ENCODE assay signal across 35 mouse cellular contexts in genomic region chr7:28739829-28740228, GRCm38 (mm10). TPM values are rescaled to one million over a fixed set of nuclear protein-coding genes. Genes with fewer than 3 reads are reported as not detected.
DNase-seq lines count a peak whose midpoint lies in the region; ATAC-seq and TF ChIP-seq lines count a peak whose summit lies in the region.
"Had no signal": no experiment of that assay in that cellular context is flagged by ENCODE, and none has a peak within 500 bp of the region (broad histone marks: within the 10 kb centered on the region; RNA-seq: fewer than 3 reads in every experiment).

No protein-coding gene starts in this region.

- peaks cover 10% of the 10 kb centered on the region for H3K4me1 ChIP-seq in midbrain, embryonic 11.5 days (ENCODE audit: control insufficient read depth, insufficient read depth, low read length)
- H3K4me1 ChIP-seq in midbrain, postnatal 0 days (ENCODE audit: insufficient read depth, low read length), result peaks cover 9% of the 10 kb centered on the region; the same call in 1 of the 2 replicates

- H3K27ac ChIP-seq in midbrain, embryonic 11.5 days (ENCODE audit: low read depth, low read length), result no peak overlapping the region
- no peak overlapping the region for H3K27ac ChIP-seq in midbrain, postnatal 0 days (ENCODE audit: low read depth, low read length)
- H3K27ac ChIP-seq: embryonic facial prominence, embryonic 13.5 days; heart, embryonic 10.5 days; heart, embryonic 15.5 days; hindbrain, embryonic 14.5 days; limb, embryonic 12.5 days; midbrain, embryonic 13.5 days had no signal

- H3K9me3 ChIP-seq in midbrain, embryonic 11.5 days (ENCODE audit: control insufficient read depth, low read length), result no peaks in the 10 kb centered on the region
- no peaks in the 10 kb centered on the region for H3K9me3 ChIP-seq in midbrain, postnatal 0 days (ENCODE audit: low read length)
- H3K9me3 ChIP-seq: embryonic facial prominence, embryonic 13.5 days; forebrain, embryonic 12.5 days; heart, embryonic 10.5 days; heart, embryonic 15.5 days; limb, embryonic 12.5 days; midbrain, embryonic 13.5 days had no signal

- peak; percentile 53 for DNase-seq in cerebellum, adult 9-11 months
- DNase-seq in cerebellum, postnatal 4 days (ENCODE audit: low spot score in 2 of 2), result no peak
- DNase-seq in midbrain, embryonic 11.5 days (ENCODE audit: low spot score, missing footprints), result peak; percentile 35
- DNase-seq in midbrain, postnatal 0 days (ENCODE audit: low spot score), result no peak
- DNase-seq in R1 (ENCODE audit: low read depth, low spot score), result peak; percentile 46
- DNase-seq in gastrocnemius, postnatal 4 days (ENCODE audit: low spot score in 2 of 2), result no peak
- DNase-seq in heart, postnatal 4 days, result no peak
- DNase-seq: adrenal gland, postnatal 14 days; cerebellum, adult 11 months; cerebellum, postnatal 10 days; gastrocnemius, postnatal 10 days; heart, adult 11 months; kidney, postnatal 25 days; liver, postnatal 0 days; lung, postnatal 36 days; right cerebral cortex, adult 18-20 months; spleen, adult 18-20 months; thymus, adult 2 months; thymus, postnatal 36 days had no signal

- H3K27me3 ChIP-seq in midbrain, embryonic 11.5 days (ENCODE audit: control insufficient read depth, insufficient read depth, low read length), result no peaks in the 10 kb centered on the region
- H3K27me3 ChIP-seq in midbrain, postnatal 0 days (ENCODE audit: insufficient read depth, low read length), result no peaks in the 10 kb centered on the region
- H3K27me3 ChIP-seq: embryonic facial prominence, embryonic 13.5 days; forebrain, embryonic 12.5 days; heart, embryonic 15.5 days; limb, embryonic 12.5 days; midbrain, embryonic 13.5 days had no signal

- H3K4me3 ChIP-seq in midbrain, embryonic 11.5 days (ENCODE audit: low read depth, low read length), result no peak overlapping the region
- H3K4me3 ChIP-seq in midbrain, postnatal 0 days (ENCODE audit: low read depth, low read length), result no peak overlapping the region
- H3K4me3 ChIP-seq: embryonic facial prominence, embryonic 13.5 days; erythroblast, embryonic 14.5 days; forebrain, embryonic 12.5 days; heart, embryonic 10.5 days; heart, embryonic 15.5 days; limb, embryonic 12.5 days; midbrain, embryonic 13.5 days had no signal

- no peak for TF ChIP-seq CTCF in midbrain, postnatal 0 days (IDR thresholded peaks at IDR 0.05)

- no peak overlapping the region for H3K9ac ChIP-seq in midbrain, embryonic 11.5 days (ENCODE audit: low read length)
- no peak overlapping the region for H3K9ac ChIP-seq in midbrain, postnatal 0 days (replicated peaks; ENCODE audit: low read length, poor library complexity, severe bottlenecking)
- H3K9ac ChIP-seq: embryonic facial prominence, embryonic 13.5 days; forebrain, embryonic 12.5 days; heart, embryonic 15.5 days; hindbrain, embryonic 14.5 days; limb, embryonic 12.5 days; liver, postnatal 0 days; midbrain, embryonic 13.5 days had no signal

- no peak for ATAC-seq in midbrain, embryonic 11.5 days (ENCODE audit: low FRiP score)
- ATAC-seq in midbrain, postnatal 0 days (ENCODE audit: low FRiP score), result no peak
- ATAC-seq: intestine, postnatal 0 days; liver, postnatal 0 days; midbrain, embryonic 13.5 days had no signal

- H3K36me3 ChIP-seq in midbrain, embryonic 11.5 days (ENCODE audit: control insufficient read depth, insufficient read depth, low read length), result 0 out of 2 replicates have a peak, but pooled peaks cover 3% of the 10 kb centered on the region
- peaks cover 11% of the 10 kb centered on the region; the same call in 1 of the 2 replicates for H3K36me3 ChIP-seq in midbrain, postnatal 0 days (ENCODE audit: insufficient read depth, low read length)

- H3K4me2 ChIP-seq in midbrain, embryonic 11.5 days, result no peak overlapping the region
- H3K4me2 ChIP-seq in midbrain, postnatal 0 days (ENCODE audit: low read depth, low read length, poor library complexity, severe bottlenecking), result no peak overlapping the region
- H3K4me2 ChIP-seq: embryonic facial prominence, embryonic 13.5 days; forebrain, embryonic 12.5 days; heart, embryonic 15.5 days; hindbrain, embryonic 14.5 days; limb, embryonic 12.5 days; midbrain, embryonic 13.5 days had no signal

- WGBS in midbrain, embryonic 11.5 days, result 95% methylated on average over 21 of the region's 21 CpGs
- 96% methylated on average over 21 of the region's 21 CpGs for WGBS in midbrain, postnatal 0 days

RNA-seq across cellular contexts. Expression of gene Mrps12, which starts 1.8 kb away (rescaled TPM):
- polyA plus RNA-seq in midbrain, embryonic 11.5 days (2014; fragmentation: Nextera tagmentation; extraction: Ambion mirVana), result 127 and 135 TPM in 2 replicates
- 48.6 and 67.5 TPM in 2 replicates for total RNA-seq in midbrain, postnatal 0 days (2014; rRNA removed)
- polyA plus RNA-seq in midbrain, postnatal 0 days (2015; fragmentation: Nextera tagmentation; extraction: Ambion mirVana), result 97.3 and 106 TPM in 2 replicates
- 10 to 100 TPM; 34.4 to 34.8 TPM for total RNA-seq in gastrocnemius, postnatal 4 days (2021)
- 10 to 100 TPM; 44.5 to 45.9 TPM for total RNA-seq in heart, postnatal 4 days (2021)

RNA-seq across cellular contexts. Expression of gene Sars2, which starts 2.0 kb away (rescaled TPM):
- polyA plus RNA-seq in midbrain, embryonic 11.5 days (2014; fragmentation: Nextera tagmentation; extraction: Ambion mirVana), result 25.9 and 27.7 TPM in 2 replicates
- total RNA-seq in midbrain, postnatal 0 days (2014; rRNA removed), result 17.8 and 18.6 TPM in 2 replicates
- 16.2 and 19.3 TPM in 2 replicates for polyA plus RNA-seq in midbrain, postnatal 0 days (2015; fragmentation: Nextera tagmentation; extraction: Ambion mirVana)
- 10 to 100 TPM; 16.2 to 19.5 TPM for total RNA-seq in gastrocnemius, postnatal 4 days (2021)
- total RNA-seq in heart, postnatal 4 days (2021), result 10 to 100 TPM; 19.3 to 19.9 TPM

RNA-seq across cellular contexts. Expression of gene Ccer2, which starts 16.1 kb away (rescaled TPM):
- not detected in 2 replicates for polyA plus RNA-seq in midbrain, embryonic 11.5 days (2014; fragmentation: Nextera tagmentation; extraction: Ambion mirVana)
- total RNA-seq in midbrain, postnatal 0 days (2014; rRNA removed), result not detected in 2 replicates
- polyA plus RNA-seq in midbrain, postnatal 0 days (2015; fragmentation: Nextera tagmentation; extraction: Ambion mirVana), result 1.4 and 1.8 TPM in 2 replicates
- not detected for total RNA-seq in gastrocnemius, postnatal 4 days (2021)
- not detected for total RNA-seq in heart, postnatal 4 days (2021)
- total RNA-seq: adrenal gland, postnatal 14 days; gastrocnemius, postnatal 10 days; heart, postnatal 25 days; liver, adult 2 months; megakaryocyte, adult 5-6 weeks; neutrophil, adult 5-6 weeks had no signal
- polyA plus RNA-seq: erythroblast, embryonic 14.5 days; forebrain, embryonic 12.5 days; heart, embryonic 10.5 days; heart, embryonic 15.5 days; intestine, postnatal 0 days; kidney, embryonic 14.5 days; liver, adult 2 months; liver, postnatal 0 days; lung, embryonic 16.5 days; stomach, embryonic 16.5 days had no signal

RNA-seq across cellular contexts. Expression of gene Fbxo17, which starts 23.2 kb away (rescaled TPM):
- 5.8 and 6.0 TPM in 2 replicates for polyA plus RNA-seq in midbrain, embryonic 11.5 days (2014; fragmentation: Nextera tagmentation; extraction: Ambion mirVana)
- total RNA-seq in midbrain, postnatal 0 days (2014; rRNA removed), result 1.7 and 2.8 TPM in 2 replicates
- polyA plus RNA-seq in midbrain, postnatal 0 days (2015; fragmentation: Nextera tagmentation; extraction: Ambion mirVana), result 5.5 and 6.1 TPM in 2 replicates
- total RNA-seq in gastrocnemius, postnatal 4 days (2021), result 10 to 100 TPM; 22.1 to 25.3 TPM
- 1 to 10 TPM; 2.6 to 4.2 TPM for total RNA-seq in heart, postnatal 4 days (2021)

RNA-seq across cellular contexts. Expression of gene Sirt2, which starts 26.7 kb away (rescaled TPM):
- polyA plus RNA-seq in midbrain, embryonic 11.5 days (2014; fragmentation: Nextera tagmentation; extraction: Ambion mirVana), result 66.2 and 76.5 TPM in 2 replicates
- total RNA-seq in midbrain, postnatal 0 days (2014; rRNA removed), result 64.8 and 85.9 TPM in 2 replicates
- 111 and 120 TPM in 2 replicates for polyA plus RNA-seq in midbrain, postnatal 0 days (2015; fragmentation: Nextera tagmentation; extraction: Ambion mirVana)
- 10 to 100 TPM; 82.3 to 83.2 TPM for total RNA-seq in gastrocnemius, postnatal 4 days (2021)
- 10 to 100 TPM; 56.4 to 58.3 TPM for total RNA-seq in heart, postnatal 4 days (2021)

Comparison
In these comparisons a context has a peak if more than half of its experiments do, and no peak if none do; other contexts are left out.
1. DNase-seq: peak in cerebellum, adult 9-11 months (single experiment), midbrain, embryonic 11.5 days (single experiment) and R1 (single experiment); none in cerebellum, postnatal 4 days (0 of 2), midbrain, postnatal 0 days (single experiment), gastrocnemius, postnatal 4 days (0 of 2) and heart, postnatal 4 days (single experiment).